Mouse (Mus musculus) CH12.LX (cell line): ENCODE results near the gene Necab3. TPM values are rescaled to one million over a fixed set of nuclear protein-coding genes. Genes with fewer than 3 reads are reported as not detected.

ENCODE experiments used
- DNase-seq: peaks from one replicate; pipeline ENCODE4 v3.0.0-alpha.2; 2013; ENCODE audit errors: extremely low read depth
- H3K27ac ChIP-seq: 2 replicates; pipeline ENCODE4 v1.5.1; 2012; ENCODE audit warnings: low read depth, mild to moderate bottlenecking, control low read depth, moderate library complexity; ENCODE audit not compliant: insufficient read depth
- H3K27me3 ChIP-seq: replicated peaks from 2 replicates; pipeline ENCODE3; 2012; ENCODE audit warnings: inconsistent platforms
- H3K36me3 ChIP-seq, 2 experiments: replicated peaks in 1 of 2; 2 replicates each; pipeline versions ENCODE3 to v1.6.1; 2012; ENCODE audit warnings: inconsistent platforms in 1 of 2, low read length in 1 of 2, mild to moderate bottlenecking in 1 of 2, mixed read lengths in 1 of 2, moderate library complexity in 1 of 2; ENCODE audit not compliant: control insufficient read depth in 1 of 2, insufficient read depth in 1 of 2
- H3K4me1 ChIP-seq, 2 experiments: 2 replicates each; pipeline ENCODE4 v1.6.1; 2012; ENCODE audit warnings: inconsistent platforms in 1 of 2, moderate library complexity in 1 of 2; ENCODE audit not compliant: insufficient read depth in 2 of 2, control insufficient read depth in 1 of 2
- H3K4me2 ChIP-seq: 2 replicates; pipeline ENCODE4 v1.6.1; 2012; ENCODE audit warnings: low read depth, mild to moderate bottlenecking, control low read depth; ENCODE audit not compliant: poor library complexity, insufficient read depth, severe bottlenecking
- H3K4me3 ChIP-seq, 3 experiments: fragments of 150-350 bp in 1 of 3; sonication (generic) in 1 of 3; replicated peaks in 1 of 3; 2 replicates each; pipeline versions ENCODE3 to v1.5.1; 2011 to 2012; ENCODE audit warnings: low read depth in 2 of 3, low read length in 2 of 3, mild to moderate bottlenecking in 2 of 3, moderate library complexity in 2 of 3, control low read depth in 1 of 3, improper control_type of control experiment in 1 of 3, inconsistent platforms in 1 of 3, mixed read lengths in 1 of 3; ENCODE audit not compliant: poor library complexity in 1 of 3
- H3K79me2 ChIP-seq: replicated peaks from 2 replicates; pipeline ENCODE4 v1.6.1; 2012; ENCODE audit warnings: mild to moderate bottlenecking, moderate library complexity; ENCODE audit not compliant: control insufficient read depth, poor library complexity, insufficient read depth, severe bottlenecking; ENCODE audit errors: extremely low read depth
- H3K9ac ChIP-seq: 2 replicates; pipeline ENCODE4 v1.6.1; 2012; ENCODE audit warnings: low read depth, mild to moderate bottlenecking, control low read depth, moderate library complexity; ENCODE audit not compliant: insufficient read depth
- H3K9me3 ChIP-seq: replicated peaks from 2 replicates; pipeline ENCODE3; 2012; ENCODE audit warnings: low read length, inconsistent platforms, mixed read lengths
- BHLHE40 ChIP-seq: IDR thresholded peaks from 2 replicates; pipeline ENCODE4 v1.6.1; 2011; ENCODE audit warnings: mild to moderate bottlenecking, low read depth, low read length, improper control_type of control experiment
- CTCF ChIP-seq, 2 experiments: IDR thresholded peaks in 1 of 2; conservative IDR thresholded peaks in 1 of 2; 2 replicates each; pipeline ENCODE4 v1.5.1; 2011 to 2012; ENCODE audit warnings: low read depth in 2 of 2, low read length in 2 of 2, improper control_type of control experiment in 1 of 2, inconsistent platforms in 1 of 2, mild to moderate bottlenecking in 1 of 2, moderate library complexity in 1 of 2
- ELF1 ChIP-seq: IDR thresholded peaks from 2 replicates; pipeline ENCODE4 v1.6.1; 2014; ENCODE audit warnings: low read depth, mild to moderate bottlenecking, inconsistent platforms, low read length, improper control_type of control experiment
- EP300 ChIP-seq: IDR thresholded peaks from 2 replicates; pipeline ENCODE4 v1.6.1; 2011; ENCODE audit warnings: low read length, improper control_type of control experiment
- ETS1 ChIP-seq: conservative IDR thresholded peaks from 2 replicates; pipeline ENCODE4 v1.6.1; 2012; ENCODE audit warnings: low read depth, mild to moderate bottlenecking, inconsistent platforms, low read length, improper control_type of control experiment, moderate library complexity
- HCFC1 ChIP-seq: IDR thresholded peaks from 2 replicates; pipeline ENCODE4 v1.6.1; 2012; ENCODE audit warnings: low read depth, mild to moderate bottlenecking, inconsistent platforms, low read length, improper control_type of control experiment
- JUND ChIP-seq: conservative IDR thresholded peaks from 2 replicates; pipeline ENCODE4 v1.6.1; 2011; ENCODE audit warnings: low read depth, low read length, improper control_type of control experiment
- KAT2A ChIP-seq: IDR thresholded peaks from 2 replicates; pipeline ENCODE4 v1.6.1; 2012; ENCODE audit warnings: low read length, improper control_type of control experiment, inconsistent platforms; ENCODE audit not compliant: insufficient replicate concordance
- MAX ChIP-seq: IDR thresholded peaks from 2 replicates; pipeline ENCODE4 v1.6.1; 2011; ENCODE audit warnings: low read length, improper control_type of control experiment
- MAZ ChIP-seq: IDR thresholded peaks from 2 replicates; pipeline ENCODE4 v1.6.1; 2012; ENCODE audit warnings: low read depth, mild to moderate bottlenecking, inconsistent platforms, low read length, improper control_type of control experiment, moderate library complexity
- MYC ChIP-seq: IDR thresholded peaks from 2 replicates; pipeline ENCODE4 v1.6.1; 2011; ENCODE audit warnings: low read depth, mild to moderate bottlenecking, improper control_type of control experiment, low read length
- NELFE ChIP-seq: IDR thresholded peaks from 2 replicates; pipeline ENCODE4 v1.6.1; 2011; ENCODE audit warnings: low read depth, low read length, improper control_type of control experiment
- NRF1 ChIP-seq: IDR thresholded peaks from 2 replicates; pipeline ENCODE4 v1.6.1; 2014; ENCODE audit warnings: low read depth, mild to moderate bottlenecking, inconsistent platforms, low read length, improper control_type of control experiment, moderate library complexity
- PAX5 ChIP-seq: IDR thresholded peaks from 2 replicates; pipeline ENCODE4 v1.6.1; 2012; ENCODE audit warnings: low read length, inconsistent platforms, mixed read lengths
- POLR2A ChIP-seq: IDR thresholded peaks from 2 replicates; pipeline ENCODE4 v1.6.1; 2011; ENCODE audit warnings: low read depth, mild to moderate bottlenecking, improper control_type of control experiment, low read length
- POLR2AphosphoS2 ChIP-seq: IDR thresholded peaks from 2 replicates; pipeline ENCODE4 v1.6.1; 2011; ENCODE audit warnings: low read depth, low read length, improper control_type of control experiment
- RAD21 ChIP-seq: IDR thresholded peaks from 2 replicates; pipeline ENCODE4 v1.6.1; 2011; ENCODE audit warnings: low read depth, mild to moderate bottlenecking, low read length, improper control_type of control experiment, moderate library complexity
- RCOR1 ChIP-seq: conservative IDR thresholded peaks from 2 replicates; pipeline ENCODE4 v1.6.1; 2012; ENCODE audit warnings: low read depth, mild to moderate bottlenecking, inconsistent platforms, low read length, improper control_type of control experiment
- SIN3A ChIP-seq: IDR thresholded peaks from 2 replicates; pipeline ENCODE4 v1.6.1; 2012; ENCODE audit warnings: low read length, improper control_type of control experiment, inconsistent platforms
- TBP ChIP-seq: conservative IDR thresholded peaks from 2 replicates; pipeline ENCODE4 v1.6.1; 2011; ENCODE audit warnings: low read depth, low read length, improper control_type of control experiment
- TCF12 ChIP-seq: IDR thresholded peaks from 2 replicates; pipeline ENCODE4 v1.6.1; 2014; ENCODE audit warnings: low read depth, mild to moderate bottlenecking, inconsistent platforms, low read length, improper control_type of control experiment
- USF2 ChIP-seq: conservative IDR thresholded peaks from 2 replicates; pipeline ENCODE4 v1.6.1; 2011; ENCODE audit warnings: low read depth, low read length, improper control_type of control experiment
- ZC3H11A ChIP-seq: IDR thresholded peaks from 2 replicates; pipeline ENCODE4 v1.6.1; 2012; ENCODE audit warnings: low read depth, mild to moderate bottlenecking, inconsistent platforms, low read length, improper control_type of control experiment
- ZKSCAN1 ChIP-seq: IDR thresholded peaks from 2 replicates; pipeline ENCODE4 v1.6.1; 2012; ENCODE audit warnings: low read depth, inconsistent platforms, low read length, improper control_type of control experiment, borderline replicate concordance
- ZMIZ1 ChIP-seq: IDR thresholded peaks from 2 replicates; pipeline ENCODE4 v1.6.1; 2012; ENCODE audit warnings: low read depth, mild to moderate bottlenecking, inconsistent platforms, low read length, improper control_type of control experiment
- ZNF384 ChIP-seq: IDR thresholded peaks from 2 replicates; pipeline ENCODE4 v1.6.1; 2012; ENCODE audit warnings: low read depth, low read length, improper control_type of control experiment, inconsistent platforms
- dilution Hi-C: fragments of 300-500 bp; cut with MboI; formaldehyde crosslinking; loops from 2 replicates; pipeline ENCODE4 v1.14.3; 2020; ENCODE audit warnings: low sequenced_read_pairs; ENCODE audit not compliant: extremely low pct_unique_long_range_greater_than_20kb, extremely low pct_ligation_motif_present
- in situ Hi-C: fragments of 300-500 bp; cut with MboI; formaldehyde crosslinking; loops from 3 replicates; pipeline ENCODE4 v1.14.3; 2019; ENCODE audit warnings: low sequenced_read_pairs, low pct_ligation_motif_present, low pct_unique_long_range_greater_than_20kb, mixed read lengths
- polyA plus RNA-seq: library from polyadenylated mRNA; unstranded; fragments of >175 nt; gene quantifications from 2 replicates; pipeline ENCODE4 v1.2.1, GENCODE M21; 2012; ENCODE audit warnings: low read depth; ENCODE audit not compliant: insufficient read length
- total RNA-seq, 2 experiments: library from RNA; depleted of rRNA; stranded (reverse); fragments of 300-350 nt in 1 of 2; fragments of >200 nt in 1 of 2; gene quantifications; 2 replicates each; pipeline ENCODE4 v1.2.3; 2012 to 2014

The Necab3 gene
- total and polyA plus RNA-seq, 3 experiments = 0.87 to 2.8 (median 1.6) TPM

DNA sequence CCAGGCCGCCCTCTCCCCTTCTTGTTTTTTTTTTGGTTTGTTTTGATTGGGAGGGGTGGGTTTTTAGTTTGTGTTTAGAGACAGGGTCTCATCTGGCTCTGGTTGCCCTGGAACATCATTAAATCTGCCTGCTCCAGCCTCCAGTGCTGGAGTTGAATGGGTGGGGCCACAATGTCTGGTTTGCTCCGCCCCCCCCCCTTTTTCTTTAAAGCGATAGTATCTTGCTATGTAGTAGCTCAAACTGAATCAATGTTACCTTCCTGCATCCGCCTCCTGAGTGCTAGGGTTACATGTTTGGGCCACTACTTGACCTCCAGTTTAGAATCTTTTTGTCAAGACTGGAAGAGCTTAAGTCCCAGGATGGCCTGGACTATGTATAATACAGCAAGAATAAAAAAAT, 12.6 kb upstream of the Necab3 start:
- Histone ChIP-seq H3K36me3 (peaks cover 0 to 4% of the 10 kb centered on the region in 2 experiments), H3K9me3 (no peaks in the 10 kb centered on the region), H3K27me3 (no peaks in the 10 kb centered on the region), H3K9ac (no peak overlapping the region; the same call in 1 of the 2 replicates), H3K79me2 (peaks cover 21% of the 10 kb centered on the region), H3K27ac (no peak overlapping the region), H3K4me3 (no peak overlapping the region), H3K4me2 (peak overlapping the region; percentile 90; the same call in 1 of the 2 replicates), H3K4me1 (peaks cover 7 to 47% of the 10 kb centered on the region in 2 experiments)
- peak; percentile 53 for TF ChIP-seq ZNF384
- no peak for TF ChIP-seq TBP
- peak; percentile 44; the same call in 1 of the 2 replicates for TF ChIP-seq MAZ
- in situ Hi-C loops = no loop called here
- dilution Hi-C loops = no loop called here
- no peak for DNase-seq

DNA sequence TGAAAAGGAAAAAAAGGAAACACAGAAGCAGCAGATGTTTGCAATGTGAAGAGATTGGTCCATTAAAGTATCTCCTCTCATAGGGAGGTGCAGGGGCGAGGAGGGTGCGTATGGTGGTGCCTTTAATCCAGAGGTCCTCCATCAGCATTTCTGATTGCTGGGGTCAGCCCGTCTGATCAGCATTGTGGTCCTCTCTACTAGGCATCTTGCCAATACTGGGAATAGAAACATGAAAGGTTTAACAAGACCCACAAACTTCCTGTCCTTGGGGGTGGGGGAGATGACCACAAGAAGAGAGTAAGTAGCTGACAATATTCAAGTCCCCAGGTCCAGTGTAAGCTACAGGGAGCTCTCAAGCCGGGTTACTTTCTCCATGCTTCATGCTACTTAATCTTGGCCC, 12.0 kb upstream of the Necab3 start:
- Histone ChIP-seq H3K9ac (peak overlapping the region; percentile 30; the same call in 1 of the 2 replicates), H3K36me3 (peaks cover 0 to 10% of the 10 kb centered on the region in 2 experiments), H3K4me1 (peaks cover 7 to 50% of the 10 kb centered on the region in 2 experiments), H3K4me2 (peak overlapping the region; percentile 90), H3K4me3 (no peak overlapping the region), H3K27ac (no peak overlapping the region), H3K27me3 (no peaks in the 10 kb centered on the region), H3K79me2 (peaks cover 22% of the 10 kb centered on the region), H3K9me3 (no peaks in the 10 kb centered on the region)
- in situ Hi-C loops (no loop called here), dilution Hi-C loops (no loop called here)
- TF ChIP-seq BHLHE40 (no peak), MYC (0 out of 2 replicates have a peak, but pooled peaks have one; percentile 7), ELF1 (no peak), POLR2A (peak; percentile 31; the same call in 1 of the 2 replicates)
- DNase-seq = no peak

DNA sequence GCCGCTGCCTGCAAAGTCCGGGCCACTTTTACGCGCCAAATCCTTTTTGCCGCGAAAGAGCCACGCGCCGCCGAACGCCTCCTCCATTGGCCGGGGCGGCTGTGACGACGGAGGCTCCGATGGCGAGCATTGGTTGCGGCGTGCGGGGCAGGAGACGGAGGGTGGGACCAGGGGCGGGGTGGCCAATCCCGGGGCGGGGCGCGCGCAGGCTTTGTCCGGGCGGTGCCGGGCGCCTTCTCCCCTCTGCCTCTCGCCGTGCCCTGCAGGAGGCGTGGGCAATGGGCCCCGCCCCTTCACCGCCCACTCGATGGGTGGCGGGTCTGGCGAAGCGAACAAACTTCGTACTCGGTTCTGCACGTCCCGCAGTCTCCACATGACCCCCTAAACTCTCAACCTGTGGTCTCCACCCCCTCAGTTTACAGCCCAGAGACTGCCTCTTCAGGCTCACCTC, 11.2 kb upstream of the Necab3 start, which contains the start of gene E2f1:
Gene E2f1, minus strand, starts transcription at position 57 of the 451 bp plus-strand sequence.
- H3K27ac ChIP-seq = peak within 1 kb of the TSS; percentile 56
- peaks cover 22% of the 10 kb centered on the region for H3K79me2 ChIP-seq
- in situ Hi-C loops (no loop called here), dilution Hi-C loops (no loop called here)
- H3K27me3 ChIP-seq = no peaks in the 10 kb centered on the region
- H3K9me3 ChIP-seq = no peaks in the 10 kb centered on the region
- peak within 1 kb of the TSS; percentile 74 to 95 (median 75) for H3K4me3 ChIP-seq
- peaks cover 7 to 52% of the 10 kb centered on the region in 2 experiments for H3K4me1 ChIP-seq
- peak; percentile 94 for DNase-seq
- peaks cover 0 to 19% of the 10 kb centered on the region in 2 experiments for H3K36me3 ChIP-seq
- H3K9ac ChIP-seq = peak within 1 kb of the TSS; percentile 64
- peak within 1 kb of the TSS; percentile 90 for H3K4me2 ChIP-seq
- no peak for TF ChIP-seq RAD21
- 0 out of 2 replicates have a peak, but pooled peaks have one; percentile 56 for TF ChIP-seq KAT2A
- TF ChIP-seq MAX = peak; percentile 80
- TF ChIP-seq ZMIZ1 = peak; percentile 77
- TF ChIP-seq ZKSCAN1 = no peak
- TF ChIP-seq NRF1 = peak; percentile 82
- TF ChIP-seq RCOR1 = no peak
- TF ChIP-seq EP300 = no peak
- TF ChIP-seq SIN3A = peak; percentile 86; the same call in 1 of the 2 replicates
- 0 out of 2 replicates have a peak, but pooled peaks have one; percentile 53 for TF ChIP-seq MAZ
- TF ChIP-seq NELFE = peak; percentile 57
- TF ChIP-seq TCF12 = peak; percentile 44; the same call in 1 of the 2 replicates
- peak; percentile 48; the same call in 1 of the 2 replicates for TF ChIP-seq MYC
- no peak for TF ChIP-seq ETS1
- TF ChIP-seq ZC3H11A = no peak
- TF ChIP-seq USF2 = no peak; the same call in 1 of the 2 replicates
- no peak; the same call in 1 of the 2 replicates for TF ChIP-seq HCFC1
- TF ChIP-seq POLR2AphosphoS2 = no peak
- no peak for TF ChIP-seq PAX5
- no peak for TF ChIP-seq JUND
- no peak for TF ChIP-seq CTCF (conservative IDR thresholded peaks at IDR 0.05 in 1 of 2, IDR thresholded peaks at IDR 0.05 in 1 of 2; ENCODE audit: low read depth in 2 of 2, low read length in 2 of 2)
